Mouse (Mus musculus): ENCODE measurements at regions not wholly inside any gene's neighbourhood (a gene's known extent, or its start where the extent isn't known, plus 50 kb on each side); places are given as distances from the start of the nearest gene placed in this dataset.

- no peak for TF ChIP-seq GATA1 (IDR thresholded peaks at IDR 0.05; ENCODE audit: borderline replicate concordance, low read length)
- TF ChIP-seq FLI1 (IDR thresholded peaks at IDR 0.05; ENCODE audit: low read length): no peak
Observed at GRCm38 (mm10) chr6:101898544-101898943, 520.8 kb upstream of the Pdzrn3 start.

Data from megakaryocyte, embryonic 14.5 days (primary cell).